Mouse (Mus musculus) hindbrain, embryonic 14.5 days (tissue): ENCODE measurements around the gene Abhd12. TPM values are rescaled to one million over a fixed set of nuclear protein-coding genes. Genes with fewer than 3 reads are reported as not detected.
A peak's percentile ranks its signal among the peaks of the same experiment; 100 is the strongest.

Experiments
- ATAC-seq: fragments of 200-750 bp; cut with Nextera tagmentation; 2 replicates; pipeline ENCODE4 v1.8.0; 2017; ENCODE audit warnings: moderate number of reproducible peaks, mild to moderate bottlenecking, moderate TSS enrichment, moderate library complexity; ENCODE audit not compliant: low FRiP score
- DNase-seq: peaks from one replicate; pipeline ENCODE4 v3.0.0-alpha.2; 2015; ENCODE audit warnings: low spot score
- H3K27ac ChIP-seq: fragments of 300-500 bp; sonication (generic); 2 replicates; pipeline ENCODE4 v1.5.1; 2014; ENCODE audit warnings: mild to moderate bottlenecking, moderate library complexity
- H3K27me3 ChIP-seq: fragments of 300-500 bp; sonication (generic); 2 replicates; pipeline ENCODE4 v1.6.1; 2014; ENCODE audit warnings: mild to moderate bottlenecking, low read length, mixed read lengths; ENCODE audit not compliant: control insufficient read depth, insufficient read depth
- H3K36me3 ChIP-seq: fragments of 300-500 bp; sonication (generic); replicated peaks from 2 replicates; pipeline ENCODE4 v1.6.1; 2014; ENCODE audit not compliant: control insufficient read depth, insufficient read depth
- H3K4me1 ChIP-seq: fragments of 300-500 bp; sonication (generic); replicated peaks from 2 replicates; pipeline ENCODE4 v1.6.1; 2014; ENCODE audit warnings: antibody characterized with exemption, low read length, mixed read lengths; ENCODE audit not compliant: control insufficient read depth, insufficient read depth
- H3K4me2 ChIP-seq: fragments of 300-500 bp; sonication (generic); replicated peaks from 2 replicates; pipeline ENCODE4 v1.6.1; 2014; ENCODE audit warnings: mild to moderate bottlenecking, moderate library complexity
- H3K4me3 ChIP-seq: fragments of 300-500 bp; sonication (generic); replicated peaks from 2 replicates; pipeline ENCODE4 v1.5.1; 2014; ENCODE audit warnings: mild to moderate bottlenecking, low read length
- H3K9ac ChIP-seq: fragments of 300-500 bp; sonication (generic); 2 replicates; pipeline ENCODE4 v1.6.1; 2014
- H3K9me3 ChIP-seq: fragments of 300-500 bp; sonication (generic); 2 replicates; pipeline ENCODE4 v1.6.1; 2016; ENCODE audit warnings: low read length; ENCODE audit not compliant: control insufficient read depth
- WGBS: fragments of 180-500 bp; shearing (Covaris S2); extraction: QIAGEN DNeasy Blood & Tissue Kit; methylation state at CpG from one replicate; pipeline ENCODE4 v1.1.7; 2014; 5-methylcytosine and 5-hydroxymethylcytosine counted together
- polyA plus RNA-seq: library from polyadenylated mRNA; unstranded; fragments of >200 nt; fragmentation: Nextera tagmentation; extraction: Ambion mirVana; gene quantifications from 2 replicates; pipeline ENCODE4 v1.2.1, GENCODE M21; 2014

Abhd12 gene
- polyA plus RNA-seq, 1 experiment from 2014 or later: 126 TPM

DNA sequence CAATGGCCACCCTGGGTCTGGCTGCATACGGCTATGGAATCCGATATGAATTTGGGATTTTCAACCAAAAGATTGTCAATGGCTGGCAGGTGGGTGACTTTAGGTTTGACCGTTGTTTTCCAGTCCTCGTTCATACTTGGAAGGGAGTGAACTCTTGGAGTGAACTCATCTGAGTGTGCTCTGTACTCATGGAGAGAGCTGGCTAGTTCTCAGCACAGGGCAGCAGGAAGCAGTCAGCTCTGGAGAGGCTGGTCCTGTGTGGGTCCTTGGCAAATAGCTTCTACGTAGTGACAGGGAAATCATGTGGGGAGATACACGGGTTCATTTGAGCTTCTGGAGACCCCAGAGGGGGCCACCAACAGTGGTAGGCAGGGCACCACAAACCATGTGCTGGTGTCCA lies 95.7 kb downstream of the Abhd12 start:
- WGBS: 82% methylated on average over 6 of the region's 6 CpGs
- H3K9me3 ChIP-seq: no peaks in the 10 kb centered on the region
- no peak overlapping the region for H3K4me2 ChIP-seq
- H3K27ac ChIP-seq: peak overlapping the region; percentile 47; the same call in 1 of the 2 replicates
- ATAC-seq (peak; percentile 49), DNase-seq (no peak)
- no peaks in the 10 kb centered on the region for H3K27me3 ChIP-seq
- no peaks in the 10 kb centered on the region for H3K4me1 ChIP-seq
- peaks cover 84% of the 10 kb centered on the region for H3K36me3 ChIP-seq
- no peak overlapping the region for H3K9ac ChIP-seq
- H3K4me3 ChIP-seq: no peak overlapping the region

DNA sequence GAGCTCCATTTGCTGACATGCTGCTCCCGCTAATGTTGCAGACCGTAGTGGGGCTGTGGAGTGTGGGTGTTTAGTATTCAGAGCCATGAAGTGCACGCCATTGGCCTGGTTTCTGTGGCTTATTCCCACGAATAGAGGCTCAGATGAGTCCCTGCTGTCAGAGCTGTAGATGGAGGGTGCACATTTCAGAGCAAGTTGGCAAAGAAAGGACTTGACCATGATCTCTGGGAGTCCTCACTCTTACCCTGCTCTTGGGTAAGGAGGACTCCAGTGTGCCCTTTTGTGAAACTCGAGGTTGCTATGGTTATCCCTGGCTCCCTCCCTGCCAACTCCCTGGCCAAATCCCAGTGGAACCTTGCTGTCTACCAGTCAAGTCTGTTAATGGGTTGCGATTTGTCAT lies 96.2 kb downstream of the Abhd12 start:
- peak; percentile 44 for DNase-seq
- Histone ChIP-seq H3K4me2 (no peak overlapping the region), H3K27ac (peak overlapping the region; percentile 47; the same call in 1 of the 2 replicates), H3K27me3 (no peaks in the 10 kb centered on the region), H3K9me3 (no peaks in the 10 kb centered on the region), H3K4me1 (no peaks in the 10 kb centered on the region), H3K4me3 (no peak overlapping the region), H3K36me3 (peaks cover 82% of the 10 kb centered on the region), H3K9ac (no peak overlapping the region)
- peak; percentile 82 for ATAC-seq
- 61% methylated on average over 6 of the region's 6 CpGs for WGBS

DNA sequence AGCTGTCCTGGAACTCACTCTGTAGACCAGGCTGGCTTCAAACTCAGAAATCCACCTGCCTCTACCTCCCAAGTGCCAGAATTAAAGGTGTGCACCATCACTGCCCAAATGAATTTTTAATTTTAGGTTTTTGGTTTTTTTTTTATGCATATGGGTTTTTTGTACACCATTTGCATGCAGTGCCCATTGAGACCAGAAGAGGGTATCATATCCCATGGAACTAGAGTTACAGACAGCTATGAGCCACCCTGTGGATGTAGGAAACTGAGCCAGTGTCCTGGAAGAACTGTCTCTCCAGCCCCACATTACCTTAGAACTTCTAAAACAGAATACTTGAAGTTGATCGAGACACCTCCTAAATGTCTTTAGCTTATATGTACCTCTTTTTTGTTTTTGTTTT lies 101.5 kb downstream of the Abhd12 start:
- no peak for ATAC-seq
- H3K36me3 ChIP-seq: peaks cover 60% of the 10 kb centered on the region

DNA sequence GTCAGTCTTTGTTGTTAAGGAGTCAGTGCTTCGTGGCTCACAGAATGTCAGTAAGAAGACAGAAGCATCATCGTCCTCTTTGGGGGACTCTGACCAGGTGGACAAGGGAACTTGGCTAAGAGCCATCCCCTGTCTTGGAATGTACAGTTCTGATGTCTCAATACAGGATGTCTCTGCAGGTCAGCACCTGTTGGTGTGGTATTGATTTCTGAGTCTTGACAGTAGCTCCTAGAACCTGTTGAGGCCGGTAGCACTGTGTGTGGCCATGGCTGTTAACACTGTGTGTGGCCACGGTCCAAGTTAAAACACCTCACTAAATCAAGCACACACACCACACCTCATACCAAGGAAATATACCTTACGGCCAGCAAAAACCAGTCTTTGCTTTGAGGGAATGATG lies 103.9 kb downstream of the Abhd12 start:
- DNase-seq (no peak), ATAC-seq (no peak)
- WGBS: 91% methylated on average over 5 of the region's 5 CpGs

More for the DNA sequence above, 101.5 kb downstream of the Abhd12 start:
- WGBS: 91% methylated on average over 1 of the region's 1 CpGs
- Histone ChIP-seq H3K4me1 (no peaks in the 10 kb centered on the region), H3K27ac (no peak overlapping the region), H3K4me3 (no peak overlapping the region), H3K9me3 (no peaks in the 10 kb centered on the region), H3K4me2 (no peak overlapping the region), H3K27me3 (no peaks in the 10 kb centered on the region), H3K9ac (no peak overlapping the region)
- no peak for DNase-seq

GRCm38 (mm10) chr2:150798084-150798483 lies 106.5 kb downstream of the Abhd12 start:
- Histone ChIP-seq H3K36me3 (peaks cover 50% of the 10 kb centered on the region), H3K9me3 (no peaks in the 10 kb centered on the region), H3K9ac (no peak overlapping the region), H3K27ac (no peak overlapping the region), H3K4me2 (no peak overlapping the region), H3K4me3 (no peak overlapping the region), H3K4me1 (no peaks in the 10 kb centered on the region), H3K27me3 (no peaks in the 10 kb centered on the region)
- 91% methylated on average over 7 of the region's 7 CpGs for WGBS
- DNase-seq: no peak
- no peak for ATAC-seq

More for the DNA sequence above, 103.9 kb downstream of the Abhd12 start:
- no peaks in the 10 kb centered on the region for H3K4me1 ChIP-seq
- H3K9ac ChIP-seq: no peak overlapping the region
- H3K9me3 ChIP-seq: no peaks in the 10 kb centered on the region
- H3K27me3 ChIP-seq: no peaks in the 10 kb centered on the region
- peaks cover 56% of the 10 kb centered on the region for H3K36me3 ChIP-seq
- H3K27ac ChIP-seq: no peak overlapping the region
- H3K4me2 ChIP-seq: no peak overlapping the region
- H3K4me3 ChIP-seq: no peak overlapping the region

GRCm38 (mm10) chr2:150793320-150793719 lies 111.2 kb downstream of the Abhd12 start:
- Histone ChIP-seq H3K4me3 (no peak overlapping the region), H3K27me3 (no peaks in the 10 kb centered on the region), H3K9ac (no peak overlapping the region), H3K9me3 (no peaks in the 10 kb centered on the region), H3K4me1 (peaks cover 5% of the 10 kb centered on the region), H3K27ac (no peak overlapping the region), H3K36me3 (peaks cover 49% of the 10 kb centered on the region), H3K4me2 (no peak overlapping the region)
- DNase-seq (no peak), ATAC-seq (no peak)
- 72% methylated on average over 4 of the region's 4 CpGs for WGBS

DNA sequence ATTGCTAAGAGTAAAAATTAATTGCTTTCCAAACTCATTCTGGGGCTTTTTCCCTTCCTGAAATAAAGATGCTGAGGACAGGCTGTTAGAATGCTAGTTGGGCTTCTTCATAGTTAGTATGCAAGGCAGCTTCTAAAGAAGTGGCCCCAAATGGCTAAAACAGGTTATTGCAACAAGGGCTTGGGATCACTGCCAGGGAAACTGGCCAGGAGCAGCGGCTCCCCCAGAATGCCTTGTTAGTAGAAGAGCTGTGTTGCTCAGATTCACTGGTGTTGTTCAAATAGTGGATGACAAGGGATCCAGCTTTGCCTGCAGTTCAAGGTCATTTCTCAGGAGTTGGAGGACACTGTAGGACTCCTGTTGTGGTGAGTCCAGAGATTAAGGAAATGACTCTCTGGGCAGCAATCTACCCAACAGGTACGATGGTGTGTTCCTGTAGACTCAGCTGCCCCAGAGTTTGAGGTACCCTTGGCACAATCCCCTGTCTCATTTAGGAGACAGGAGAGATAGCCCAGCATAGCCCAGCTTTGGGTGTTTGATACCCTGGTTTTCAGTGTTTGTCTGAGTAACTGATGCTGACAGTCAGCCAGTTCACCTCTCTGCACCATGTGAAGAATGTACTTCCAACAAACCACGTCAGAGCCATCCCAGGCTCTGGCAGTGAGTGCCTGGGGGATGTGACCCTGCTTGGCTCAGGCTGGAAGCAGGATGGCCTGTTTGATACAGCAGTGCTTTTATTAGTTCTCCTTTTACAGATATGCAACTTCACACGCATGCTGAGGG lies 115.6 kb downstream of the Abhd12 start:
- H3K4me3 ChIP-seq: no peak overlapping the region
- peaks cover 17% of the 10 kb centered on the region for H3K4me1 ChIP-seq
- WGBS: 57% methylated on average over 4 of the region's 4 CpGs
- no peak overlapping the region for H3K27ac ChIP-seq
- H3K9me3 ChIP-seq: no peaks in the 10 kb centered on the region
- H3K9ac ChIP-seq: 0 out of 2 replicates have a peak overlapping the region, but pooled peaks have one; percentile 3
- 0 out of 2 replicates have a peak, but pooled peaks cover 21% of the 10 kb centered on the region for H3K36me3 ChIP-seq
- peak overlapping the region; percentile 91 for H3K4me2 ChIP-seq
- DNase-seq (peak; percentile 79), ATAC-seq (no peak)
- H3K27me3 ChIP-seq: no peaks in the 10 kb centered on the region

DNA sequence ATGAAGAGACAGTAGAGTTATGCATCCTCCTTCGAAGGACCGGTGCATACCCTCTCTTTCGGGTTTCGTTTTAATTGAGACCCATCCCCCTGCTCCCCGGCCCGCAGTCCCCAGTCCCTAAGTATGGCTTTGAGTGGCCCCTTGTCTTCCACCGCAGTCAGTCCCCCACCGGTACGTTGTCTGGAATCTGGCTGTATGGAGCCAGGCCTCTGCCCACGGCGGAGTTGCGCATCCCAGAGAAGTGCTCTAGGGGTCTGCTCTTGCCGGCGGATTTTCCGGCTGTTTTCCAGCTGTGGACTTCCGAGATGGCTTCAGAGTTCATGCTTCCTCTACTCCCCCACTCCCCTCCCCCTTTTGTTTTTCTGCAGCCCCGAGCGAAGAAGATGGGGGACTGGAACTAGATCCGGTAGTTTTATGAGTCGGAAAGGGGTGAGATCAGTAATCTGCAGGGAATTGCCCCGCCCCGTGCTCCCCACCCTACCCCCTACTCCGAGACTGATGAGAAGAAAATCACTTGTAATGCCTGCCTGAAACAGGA lies 117.2 kb downstream of the Abhd12 start:
- H3K4me1 ChIP-seq: peaks cover 17% of the 10 kb centered on the region
- 0% methylated on average over 23 of the region's 23 CpGs for WGBS
- H3K27ac ChIP-seq: peak overlapping the region; percentile 51; the same call in 1 of the 2 replicates
- peak; percentile 60 for ATAC-seq
- no peak for DNase-seq
- H3K27me3 ChIP-seq: no peaks in the 10 kb centered on the region
- H3K4me3 ChIP-seq: peak overlapping the region; percentile 84
- H3K36me3 ChIP-seq: 0 out of 2 replicates have a peak, but pooled peaks cover 12% of the 10 kb centered on the region
- no peaks in the 10 kb centered on the region for H3K9me3 ChIP-seq
- H3K4me2 ChIP-seq: peak overlapping the region; percentile 91
- H3K9ac ChIP-seq: peak overlapping the region; percentile 78

DNA sequence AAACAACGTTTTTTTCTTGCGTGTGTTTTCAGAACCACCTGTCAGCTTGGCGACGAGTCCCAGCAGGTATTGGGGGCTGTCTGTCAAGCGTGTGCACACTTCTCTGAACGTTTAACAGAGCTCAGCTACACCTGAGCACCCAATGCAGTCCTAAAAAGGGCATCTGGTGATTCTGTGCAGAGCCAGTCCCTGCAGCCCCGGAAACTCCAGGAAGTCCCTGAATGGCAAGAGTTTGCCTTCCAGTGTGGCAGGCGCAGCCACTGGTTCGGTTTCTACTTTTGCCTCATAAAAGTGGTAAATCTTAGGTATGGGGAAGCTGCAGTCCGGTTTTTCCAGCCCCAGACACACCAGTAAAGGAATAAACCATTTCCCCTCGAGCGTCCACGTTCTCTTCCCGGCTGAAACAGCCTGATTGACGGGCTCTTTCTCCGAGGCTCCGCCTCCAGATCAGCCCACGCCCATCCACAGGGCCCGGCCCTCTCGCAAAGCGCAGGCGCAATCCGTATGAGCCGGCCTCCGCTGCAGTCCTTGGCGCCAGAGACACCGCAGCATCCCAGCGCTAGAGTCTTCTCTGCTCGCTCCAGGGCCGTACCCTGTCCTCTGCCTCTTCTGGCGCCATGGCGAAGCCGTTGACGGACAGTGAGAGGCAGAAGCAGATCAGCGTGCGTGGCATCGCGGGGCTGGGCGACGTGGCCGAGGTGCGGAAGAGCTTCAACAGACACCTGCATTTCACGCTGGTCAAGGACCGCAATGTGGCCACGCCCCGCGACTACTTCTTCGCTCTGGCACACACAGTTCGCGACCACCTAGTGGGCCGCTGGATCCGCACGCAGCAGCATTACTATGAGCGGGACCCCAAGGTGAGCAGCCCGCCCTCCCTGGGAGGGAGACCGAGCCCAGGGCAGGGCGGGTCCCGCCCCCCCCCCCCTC lies 118.0 kb downstream of the Abhd12 start, which contains the start of gene Pygb:
Pygb (plus strand) TSS at position 485 of the 930 bp plus-strand sequence.
- Histone ChIP-seq H3K27ac (peak within 1 kb of the TSS; percentile 80), H3K9ac (peak within 1 kb of the TSS; percentile 78), H3K4me1 (peaks cover 17% of the 10 kb centered on the region), H3K9me3 (no peaks in the 10 kb centered on the region), H3K4me3 (peak within 1 kb of the TSS; percentile 84), H3K27me3 (no peaks in the 10 kb centered on the region), H3K4me2 (peak within 1 kb of the TSS; percentile 91), H3K36me3 (0 out of 2 replicates have a peak, but pooled peaks cover 5% of the 10 kb centered on the region)
- ATAC-seq: peak; percentile 97
- WGBS: 3% methylated on average over 58 of the region's 58 CpGs
- DNase-seq: peak; percentile 91
